17 mouse cellular contexts compared by ENCODE assay signal in genomic region chr3:36138996-36139395, GRCm38 (mm10).
"Had no signal": no experiment of that assay in that cellular context is flagged by ENCODE, and none has a peak within 500 bp of the region (broad histone marks: within the 10 kb centered on the region; RNA-seq: fewer than 3 reads in every experiment).

No protein-coding gene starts in this region.

- DNase-seq: cerebellum, adult 8-10 months; cerebellum, adult 9-10 months; cerebellum, adult 9-11 months; cerebellum, postnatal 10 days; cerebellum, postnatal 14 days; cerebellum, postnatal 25 days; cerebellum, postnatal 36 days; embryo, embryonic 11 days; forebrain, postnatal 0 days; gastrocnemius, adult 2 months; gastrocnemius, postnatal 10 days; gastrocnemius, postnatal 14 days; gastrocnemius, postnatal 25 days; gastrocnemius, postnatal 36 days; heart, adult 11 months; heart, adult 18-20 months; heart, adult 2 months had no signal
